Mouse (Mus musculus) embryo, embryonic 10.5 days (tissue): ENCODE data around the gene Vmn1r168.
"Not testable (repeated sequence)": the region's sequence is repeated elsewhere in the genome, so short reads cannot be mapped to it uniquely, and the experiment has no call there.

Source experiments
- DNase-seq: peaks from one replicate; pipeline ENCODE4 v3.0.0-alpha.2; 2015; ENCODE audit warnings: low spot score

Vmn1r168 gene

DNA sequence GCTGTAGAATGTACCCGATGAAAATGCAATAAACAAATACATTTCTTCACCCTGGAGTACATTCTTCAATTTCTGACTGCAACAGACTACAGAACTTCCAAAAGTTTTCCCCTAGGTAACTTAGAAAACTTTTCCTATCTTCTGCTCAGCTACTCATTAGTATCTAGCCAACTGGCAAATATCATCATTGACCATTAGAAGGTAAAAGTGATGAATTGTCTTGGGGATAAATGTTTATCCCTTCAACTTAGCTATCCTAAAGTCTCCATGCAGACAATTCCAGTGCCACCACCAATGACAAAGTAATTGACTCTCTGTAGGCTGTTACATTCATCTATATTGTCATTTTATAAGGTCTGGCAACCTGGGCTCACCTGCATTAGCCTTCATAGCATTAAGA lies at the start of gene Vmn1r168:
Gene Vmn1r168, plus strand, starts transcription at position 301 of the 400 bp plus-strand sequence.
- not testable (repeated sequence) for DNase-seq

DNA sequence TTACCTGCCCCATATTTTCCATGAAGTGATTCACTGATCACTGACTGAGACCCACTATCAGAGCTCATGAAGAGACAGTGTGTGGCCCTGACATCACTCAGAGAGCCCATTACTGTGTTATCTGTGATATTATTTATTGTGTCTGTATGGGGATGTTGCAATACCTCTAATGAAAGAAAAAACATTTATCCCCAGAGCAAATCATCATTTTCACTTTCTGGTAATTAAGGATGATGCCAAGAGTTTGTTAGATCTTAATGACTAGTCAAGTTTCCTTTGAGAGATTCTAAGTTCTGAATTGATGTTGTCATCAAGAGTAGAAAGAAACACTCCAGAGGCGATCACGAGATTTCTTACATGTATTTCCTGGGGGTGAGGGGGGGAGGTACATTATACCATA lies 32.4 kb upstream of the Vmn1r168 start, which contains the start of gene Vmn1r167:
Gene Vmn1r167, minus strand, starts transcription at position 101 of the 400 bp plus-strand sequence.
- not testable (repeated sequence) for DNase-seq

DNA sequence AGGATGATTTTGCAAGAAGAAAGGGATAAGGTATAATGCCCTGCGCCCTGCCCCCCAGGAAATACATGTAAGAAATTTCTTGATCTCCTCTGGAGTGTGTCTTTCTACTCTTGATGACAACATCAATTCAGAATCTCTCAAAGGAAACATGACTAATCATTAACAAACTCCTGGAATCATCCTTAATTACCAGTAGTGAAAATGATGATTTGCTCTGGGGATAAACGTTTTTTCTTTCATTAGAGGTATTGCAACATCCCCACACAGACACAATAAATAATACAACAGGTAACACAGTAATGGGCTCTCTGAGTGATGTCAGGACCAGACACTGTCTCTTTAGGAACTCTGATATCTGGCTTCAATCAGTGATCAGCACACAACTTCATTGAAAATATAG lies 35.7 kb downstream of the Vmn1r168 start, which contains the start of gene Vmn1r169:
Gene Vmn1r169, plus strand, starts transcription at position 301 of the 400 bp plus-strand sequence.
- not testable (repeated sequence) for DNase-seq
